Mouse (Mus musculus) liver, embryonic 14.5 days (tissue): ENCODE measurements around the gene Ltbp2. TPM values are rescaled to one million over a fixed set of nuclear protein-coding genes. Genes with fewer than 3 reads are reported as not detected.

Source experiments
- ATAC-seq: fragments of 200-750 bp; cut with Nextera tagmentation; 2 replicates; pipeline ENCODE4 v1.8.0; 2017; ENCODE audit warnings: moderate number of reproducible peaks, mild to moderate bottlenecking, moderate library complexity; ENCODE audit not compliant: insufficient read depth
- DNase-seq, 3 experiments: peaks; one replicate each; pipeline ENCODE4 v3.0.0-alpha.2; 2012 to 2013; ENCODE audit warnings: low read depth in 3 of 3, low spot score in 3 of 3
- H3K27ac ChIP-seq: fragments of 300-500 bp; sonication (generic); 2 replicates; pipeline ENCODE4 v1.5.1; 2014; ENCODE audit warnings: moderate library complexity, mild to moderate bottlenecking, control low read depth, inconsistent platforms
- H3K27me3 ChIP-seq: fragments of 300-500 bp; sonication (generic); 2 replicates; pipeline ENCODE4 v1.6.1; 2014; ENCODE audit warnings: mild to moderate bottlenecking, low read length, moderate library complexity; ENCODE audit not compliant: control insufficient read depth, insufficient read depth
- H3K36me3 ChIP-seq: fragments of 300-500 bp; sonication (generic); replicated peaks from 2 replicates; pipeline ENCODE4 v1.6.1; 2014; ENCODE audit warnings: low read depth; ENCODE audit not compliant: control insufficient read depth, insufficient read depth
- H3K4me1 ChIP-seq, 2 experiments: fragments of 200-500 bp in 1 of 2; fragments of 300-500 bp in 1 of 2; sonication (generic) in 1 of 2; replicated peaks; 2 replicates each; pipeline ENCODE4 v1.6.1; 2012 to 2014; ENCODE audit warnings: antibody characterized with exemption in 1 of 2, inconsistent platforms in 1 of 2, low read length in 1 of 2; ENCODE audit not compliant: control insufficient read depth in 2 of 2, insufficient read depth in 2 of 2
- H3K4me2 ChIP-seq: fragments of 300-500 bp; sonication (generic); 2 replicates; pipeline ENCODE4 v1.6.1; 2014; ENCODE audit warnings: low read depth, mild to moderate bottlenecking, control low read depth, moderate library complexity
- H3K4me3 ChIP-seq, 2 experiments: fragments of 200-500 bp in 1 of 2; fragments of 300-500 bp in 1 of 2; sonication (generic) in 1 of 2; 2 replicates each; pipeline ENCODE4 v1.5.1; 2012 to 2014; ENCODE audit warnings: low read depth in 2 of 2, low read length in 2 of 2, mild to moderate bottlenecking in 2 of 2, control low read depth in 1 of 2, inconsistent platforms in 1 of 2, moderate library complexity in 1 of 2; ENCODE audit not compliant: insufficient read depth in 1 of 2
- H3K9ac ChIP-seq: fragments of 300-500 bp; sonication (generic); replicated peaks from 2 replicates; pipeline ENCODE4 v1.6.1; 2014; ENCODE audit warnings: mild to moderate bottlenecking, control low read depth, moderate library complexity
- H3K9me3 ChIP-seq: fragments of 300-500 bp; sonication (generic); 2 replicates; pipeline ENCODE4 v1.6.1; 2016; ENCODE audit warnings: low read length, mixed read lengths; ENCODE audit not compliant: control insufficient read depth
- CTCF ChIP-seq: IDR thresholded peaks from 2 replicates; pipeline ENCODE4 v1.5.1; 2016; ENCODE audit warnings: antibody characterized with exemption, low read depth, control low read depth
- EP300 ChIP-seq: IDR thresholded peaks from 2 replicates; pipeline ENCODE4 v1.6.1; 2016; ENCODE audit warnings: antibody characterized with exemption, low read depth
- WGBS: fragments of 180-500 bp; shearing (Covaris S2); extraction: QIAGEN DNeasy Blood & Tissue Kit; methylation state at CpG from one replicate; pipeline ENCODE4 v1.1.7; 2014; ENCODE audit not compliant: insufficient replicate concordance; 5-methylcytosine and 5-hydroxymethylcytosine counted together
- polyA plus RNA-seq, 2 experiments: library from polyadenylated mRNA; depleted of rRNA in 1 of 2; stranded (reverse) in 1 of 2; unstranded in 1 of 2; fragments of >200 nt; fragmentation: Nextera tagmentation in 1 of 2; extraction: Ambion mirVana in 1 of 2; gene quantifications; 2 replicates each; pipeline versions ENCODE4 v1.2.1 to v1.2.3; 2012 to 2014

The Ltbp2 gene
- polyA plus RNA-seq, 2 experiments = 0.08 to 0.21 TPM

DNA sequence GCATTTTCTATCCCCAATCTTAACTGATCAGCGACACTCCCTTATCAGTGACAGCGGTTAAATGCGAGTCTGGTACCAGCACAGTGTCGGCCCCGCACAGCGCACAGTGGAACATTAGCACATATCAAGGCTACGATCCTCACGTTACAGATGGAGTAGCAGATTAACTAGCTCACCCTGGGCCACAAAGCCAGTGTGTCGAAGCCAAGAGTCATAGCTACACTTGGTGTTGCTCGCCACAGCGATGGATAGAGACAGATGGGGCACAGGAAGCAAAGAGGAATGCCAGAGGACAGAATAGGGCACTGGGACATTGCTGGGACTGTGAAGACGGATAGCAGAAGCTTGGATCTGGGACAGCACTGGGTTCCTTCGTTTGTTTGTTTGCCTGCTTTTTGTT is 69.0 kb downstream of the Ltbp2 start:
- Histone ChIP-seq H3K4me3 (no peak overlapping the region), H3K4me1 (no peaks in the 10 kb centered on the region), H3K9ac (no peak overlapping the region), H3K27me3 (no peaks in the 10 kb centered on the region; the same call in 1 of the 2 replicates), H3K4me2 (no peak overlapping the region), H3K27ac (no peak overlapping the region), H3K36me3 (no peaks in the 10 kb centered on the region), H3K9me3 (no peaks in the 10 kb centered on the region)
- ATAC-seq (no peak), DNase-seq (no peak)
- TF ChIP-seq CTCF (no peak), EP300 (no peak)
- WGBS = 60% methylated on average over 13 of the region's 13 CpGs

DNA sequence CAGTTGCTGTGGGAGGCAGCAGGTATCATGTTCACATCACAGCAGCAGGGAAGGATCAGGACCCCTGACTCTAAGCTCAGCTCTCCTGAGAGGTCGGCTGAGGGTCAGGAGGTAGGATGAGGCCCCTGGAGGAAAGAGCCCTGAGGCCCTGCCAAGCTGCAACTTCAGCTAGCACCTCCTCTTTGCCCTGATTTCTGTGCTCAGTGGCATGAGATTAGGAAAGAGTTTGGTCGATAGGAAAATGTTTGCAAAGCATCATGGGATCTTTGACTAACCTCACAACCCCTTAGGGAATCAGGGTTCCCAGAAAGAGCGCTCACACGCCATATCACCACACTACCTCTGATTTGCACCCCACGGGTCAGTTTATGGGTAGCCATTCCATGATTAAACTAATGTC is 69.6 kb downstream of the Ltbp2 start:
- 44% methylated on average over 5 of the region's 5 CpGs for WGBS
- DNase-seq (no peak), ATAC-seq (no peak)
- no peak overlapping the region for H3K27ac ChIP-seq
- no peaks in the 10 kb centered on the region for H3K36me3 ChIP-seq
- TF ChIP-seq CTCF (no peak), EP300 (no peak)
- no peak overlapping the region for H3K9ac ChIP-seq
- no peaks in the 10 kb centered on the region; the same call in 1 of the 2 replicates for H3K27me3 ChIP-seq
- no peaks in the 10 kb centered on the region for H3K9me3 ChIP-seq
- H3K4me2 ChIP-seq = no peak overlapping the region
- H3K4me3 ChIP-seq = no peak overlapping the region
- no peaks in the 10 kb centered on the region for H3K4me1 ChIP-seq

DNA sequence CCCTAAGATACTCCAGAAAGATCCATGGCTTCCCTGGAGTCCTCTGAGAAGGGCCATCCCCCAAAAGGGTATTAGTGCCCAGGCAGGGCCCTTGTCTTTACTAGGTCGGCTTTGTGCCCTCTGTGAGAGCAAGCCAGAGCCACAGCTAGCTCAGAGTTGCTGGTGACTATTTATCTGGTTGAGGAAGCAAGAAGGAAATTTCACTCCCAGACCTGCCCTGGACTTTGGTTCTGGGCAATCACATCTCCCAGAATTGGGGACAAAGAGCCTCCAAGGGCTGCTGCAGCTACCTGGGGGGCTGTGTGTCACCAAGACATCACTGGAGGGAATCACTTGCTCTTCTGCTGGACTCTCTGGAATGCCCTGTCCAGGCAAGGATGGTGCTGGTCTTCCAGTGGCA is 70.3 kb downstream of the Ltbp2 start:
- H3K9me3 ChIP-seq = no peaks in the 10 kb centered on the region
- no peak overlapping the region for H3K9ac ChIP-seq
- H3K27ac ChIP-seq = no peak overlapping the region
- TF ChIP-seq EP300 (no peak), CTCF (no peak)
- H3K27me3 ChIP-seq = no peaks in the 10 kb centered on the region; the same call in 1 of the 2 replicates
- no peaks in the 10 kb centered on the region for H3K36me3 ChIP-seq
- no peak overlapping the region for H3K4me2 ChIP-seq
- 68% methylated on average over 1 of the region's 1 CpGs for WGBS
- ATAC-seq (no peak), DNase-seq (no peak)
- H3K4me3 ChIP-seq = no peak overlapping the region
- H3K4me1 ChIP-seq = no peaks in the 10 kb centered on the region

DNA sequence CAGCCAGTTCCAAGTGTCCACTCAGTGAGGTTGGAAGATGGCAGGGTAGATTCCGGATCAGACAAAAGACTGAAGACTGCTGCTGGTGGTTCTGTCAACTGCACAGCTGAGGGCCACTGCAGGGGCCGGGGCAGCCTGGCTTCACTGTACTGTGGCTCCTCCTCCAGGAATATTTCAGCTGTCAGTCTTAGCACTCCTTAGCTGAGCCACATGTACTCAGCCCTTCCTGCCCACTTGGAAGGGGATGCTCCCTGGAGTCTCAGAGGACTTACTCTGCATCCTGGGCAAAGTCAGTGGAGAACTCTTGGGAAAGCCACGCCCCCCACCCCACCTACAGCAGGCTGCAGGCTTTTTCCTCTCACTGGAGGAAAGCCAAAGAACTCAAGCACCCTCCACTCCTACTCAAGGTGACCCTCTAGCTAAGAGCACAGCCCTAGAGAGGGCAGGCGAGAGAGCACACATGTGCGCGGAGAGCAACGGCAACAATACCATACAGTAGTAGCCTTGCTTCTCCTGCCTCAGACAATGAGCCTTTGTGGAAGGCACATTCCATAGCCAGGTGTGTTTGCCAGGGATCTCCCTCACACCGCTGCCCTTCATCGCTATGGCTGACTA is 71.0 kb downstream of the Ltbp2 start:
- no peak overlapping the region for H3K9ac ChIP-seq
- H3K36me3 ChIP-seq = no peaks in the 10 kb centered on the region
- TF ChIP-seq EP300 (no peak), CTCF (no peak)
- no peaks in the 10 kb centered on the region; the same call in 1 of the 2 replicates for H3K27me3 ChIP-seq
- H3K9me3 ChIP-seq = no peaks in the 10 kb centered on the region
- WGBS = 63% methylated on average over 9 of the region's 9 CpGs
- H3K4me2 ChIP-seq = no peak overlapping the region
- DNase-seq = no peak
- ATAC-seq = no peak
- H3K4me3 ChIP-seq = no peak overlapping the region
- H3K27ac ChIP-seq = no peak overlapping the region
- H3K4me1 ChIP-seq = no peaks in the 10 kb centered on the region

DNA sequence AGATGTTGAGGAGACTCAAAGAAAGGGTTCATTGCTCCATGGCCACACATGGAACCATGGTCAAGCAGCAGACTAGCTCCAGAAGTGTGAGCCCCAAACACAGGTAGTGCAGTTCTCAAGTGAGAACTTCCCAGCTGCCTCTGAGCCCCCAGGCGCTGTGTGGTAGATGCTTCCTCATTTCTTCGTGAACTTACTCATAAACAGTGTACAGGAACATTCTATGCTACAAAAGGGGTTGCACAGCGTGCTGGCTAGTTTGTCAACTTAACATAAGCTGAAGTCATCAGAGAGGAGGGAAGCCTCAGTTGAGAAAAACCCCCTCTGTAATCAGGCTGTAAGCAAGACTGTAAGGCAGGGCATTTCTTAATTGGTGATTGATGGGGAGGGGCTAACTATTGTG is 73.7 kb downstream of the Ltbp2 start:
- ATAC-seq = no peak
- DNase-seq = no peak
- TF ChIP-seq EP300 = no peak
- TF ChIP-seq CTCF = no peak
- 31% methylated on average over 3 of the region's 3 CpGs for WGBS
- Histone ChIP-seq H3K4me1 (no peaks in the 10 kb centered on the region), H3K36me3 (no peaks in the 10 kb centered on the region), H3K27me3 (no peaks in the 10 kb centered on the region; the same call in 1 of the 2 replicates), H3K4me3 (no peak overlapping the region), H3K27ac (no peak overlapping the region), H3K9ac (no peak overlapping the region), H3K4me2 (no peak overlapping the region), H3K9me3 (no peaks in the 10 kb centered on the region)
